Mouse (Mus musculus) megakaryocyte, embryonic 14.5 days (primary cell): ENCODE data around the gene Cnfn.

ENCODE experiments used
- FLI1 ChIP-seq: IDR thresholded peaks from 2 replicates; pipeline ENCODE4 v1.6.1; 2012; ENCODE audit warnings: low read length, inconsistent platforms, mixed read lengths
- GATA1 ChIP-seq: IDR thresholded peaks from 3 replicates; pipeline ENCODE4 v1.6.1; 2012; ENCODE audit warnings: mixed read lengths, low read length, inconsistent platforms, borderline replicate concordance

GRCm38 (mm10) chr7:25367632-25368293 is 1.8 kb downstream of the Cnfn start:
- TF ChIP-seq GATA1 (no peak), FLI1 (no peak)
